17 mouse cellular contexts compared by ENCODE assay signal in genomic region chr2:27624656-27625366, GRCm38 (mm10). TPM values are rescaled to one million over a fixed set of nuclear protein-coding genes. Genes with fewer than 3 reads are reported as not detected.
DNase-seq lines count a peak whose midpoint lies in the region; ATAC-seq and TF ChIP-seq lines count a peak whose summit lies in the region.
"Had no signal": no experiment of that assay in that cellular context is flagged by ENCODE, and none has a peak within 500 bp of the region (broad histone marks: within the 10 kb centered on the region; RNA-seq: fewer than 3 reads in every experiment).

No protein-coding gene starts in this region.

- ATAC-seq in liver, embryonic 11.5 days (replicated peaks; ENCODE audit: low FRiP score) = no peak; the same call in 1 of the 2 replicates
- ATAC-seq in liver, embryonic 14.5 days (ENCODE audit: insufficient read depth) = peak; percentile 70
- ATAC-seq: forebrain, embryonic 13.5 days; forebrain, postnatal 0 days had no signal

- no peaks in the 10 kb centered on the region for H3K9me3 ChIP-seq in liver, embryonic 11.5 days (ENCODE audit: control insufficient read depth, low read length)
- no peaks in the 10 kb centered on the region for H3K9me3 ChIP-seq in liver, embryonic 14.5 days (ENCODE audit: control insufficient read depth, low read length)
- H3K9me3 ChIP-seq in limb, embryonic 10.5 days (replicated peaks) = no peaks in the 10 kb centered on the region
- H3K9me3 ChIP-seq: forebrain, embryonic 13.5 days; heart, embryonic 12.5 days; hindbrain, embryonic 10.5 days had no signal

- no peaks in the 10 kb centered on the region for H3K27me3 ChIP-seq in liver, embryonic 11.5 days (replicated peaks; ENCODE audit: control insufficient read depth, insufficient read depth, low read length)
- H3K27me3 ChIP-seq in liver, embryonic 14.5 days (ENCODE audit: control insufficient read depth, insufficient read depth, low read length) = no peaks in the 10 kb centered on the region
- no peaks in the 10 kb centered on the region for H3K27me3 ChIP-seq in small intestine, adult 2 months (ENCODE audit: control insufficient read depth, insufficient read depth, low read length)
- H3K27me3 ChIP-seq in cerebellum, adult 2 months (ENCODE audit: control insufficient read depth, insufficient read depth, low read length) = no peaks in the 10 kb centered on the region
- H3K27me3 ChIP-seq in limb, embryonic 10.5 days (ENCODE audit: low read depth, poor library complexity, severe bottlenecking) = no peaks in the 10 kb centered on the region

- no peak overlapping the region for H3K9ac ChIP-seq in liver, embryonic 11.5 days (ENCODE audit: low read depth, low read length)
- no peak overlapping the region for H3K9ac ChIP-seq in liver, embryonic 14.5 days (replicated peaks)
- H3K9ac ChIP-seq: forebrain, embryonic 13.5 days; forebrain, postnatal 0 days; heart, embryonic 12.5 days; hindbrain, embryonic 14.5 days had no signal

- H3K4me3 ChIP-seq in liver, embryonic 11.5 days (ENCODE audit: low read depth, low read length) = no peak overlapping the region
- H3K4me3 ChIP-seq in liver, embryonic 14.5 days (ENCODE audit: insufficient read depth in 1 of 2, low read depth in 2 of 2, low read length in 2 of 2) = no peak overlapping the region
- H3K4me3 ChIP-seq in small intestine, adult 2 months (ENCODE audit: low read depth, low read length) = no peak overlapping the region
- H3K4me3 ChIP-seq in cerebellum, adult 2 months (replicated peaks; ENCODE audit: insufficient read depth, low read depth, low read length) = no peak overlapping the region
- H3K4me3 ChIP-seq in limb, embryonic 10.5 days = no peak overlapping the region
- H3K4me3 ChIP-seq: forebrain, embryonic 13.5 days; heart, embryonic 12.5 days; hindbrain, embryonic 10.5 days had no signal

- WGBS in liver, embryonic 11.5 days = 46% methylated on average over 2 of the region's 2 CpGs
- 44% methylated on average over 2 of the region's 2 CpGs for WGBS in liver, embryonic 14.5 days (ENCODE audit: insufficient replicate concordance)
- WGBS in small intestine, adult 2 months = 48% methylated on average over 2 of the region's 2 CpGs
- 81% methylated on average over 2 of the region's 2 CpGs for WGBS in cerebellum, adult 2 months
- 80% methylated on average over 2 of the region's 2 CpGs for WGBS in limb, embryonic 10.5 days

- no peak for TF ChIP-seq CTCF in liver, embryonic 14.5 days (IDR thresholded peaks at IDR 0.05; ENCODE audit: low read depth)
- TF ChIP-seq CTCF in small intestine, adult 2 months (IDR thresholded peaks at IDR 0.05; ENCODE audit: extremely low read depth, insufficient read length, insufficient replicate concordance, low read depth, low read length) = no peak
- no peak for TF ChIP-seq CTCF in cerebellum, adult 2 months (IDR thresholded peaks at IDR 0.05; ENCODE audit: borderline replicate concordance, insufficient read depth, low read depth, low read length)

- H3K36me3 ChIP-seq in liver, embryonic 11.5 days (ENCODE audit: control insufficient read depth, insufficient read depth, low read length) = no peaks in the 10 kb centered on the region
- H3K36me3 ChIP-seq in liver, embryonic 14.5 days (replicated peaks; ENCODE audit: control insufficient read depth, insufficient read depth, low read depth) = no peaks in the 10 kb centered on the region
- H3K36me3 ChIP-seq in small intestine, adult 2 months (ENCODE audit: control insufficient read depth, insufficient read depth, low read length) = no peaks in the 10 kb centered on the region
- no peaks in the 10 kb centered on the region for H3K36me3 ChIP-seq in limb, embryonic 10.5 days
- H3K36me3 ChIP-seq: heart, embryonic 12.5 days; hindbrain, embryonic 10.5 days had no signal

- H3K4me2 ChIP-seq in liver, embryonic 11.5 days = no peak overlapping the region
- no peak overlapping the region for H3K4me2 ChIP-seq in liver, embryonic 14.5 days (ENCODE audit: low read depth)
- H3K4me2 ChIP-seq: forebrain, embryonic 13.5 days; heart, embryonic 12.5 days; hindbrain, embryonic 14.5 days had no signal

- no peak for TF ChIP-seq POLR2A in small intestine, adult 2 months (IDR thresholded peaks at IDR 0.05; ENCODE audit: low read depth, low read length)
- TF ChIP-seq POLR2A in cerebellum, adult 2 months (IDR thresholded peaks at IDR 0.05; ENCODE audit: borderline replicate concordance, insufficient read depth, low read length) = no peak

- no peak for DNase-seq in liver, embryonic 11.5 days (ENCODE audit: low spot score)
- DNase-seq in liver, embryonic 14.5 days (ENCODE audit: low read depth in 3 of 3, low spot score in 3 of 3) = peak; percentile 17 to 27 (median 23)
- no peak for DNase-seq in cerebellum, adult 2 months
- no peak for DNase-seq in cerebellum, postnatal 4 days (ENCODE audit: low spot score in 2 of 2)
- no peak for DNase-seq in limb, embryonic 10.5 days (ENCODE audit: low spot score)
- DNase-seq in layer of hippocampus, postnatal 10 days (ENCODE audit: low spot score in 2 of 2) = no peak
- DNase-seq: adrenal gland, adult 8-10 months; cerebellum, adult 11 months; cerebellum, adult 9-10 months; cerebellum, postnatal 25 days; forebrain, postnatal 0 days; gastrocnemius, postnatal 14 days had no signal

- peak overlapping the region; percentile 54; the same call in 1 of the 2 replicates for H3K27ac ChIP-seq in liver, embryonic 11.5 days (ENCODE audit: low read depth, low read length)
- H3K27ac ChIP-seq in liver, embryonic 14.5 days = no peak overlapping the region
- peak overlapping the region; percentile 76; the same call in 1 of the 2 replicates for H3K27ac ChIP-seq in small intestine, adult 2 months (ENCODE audit: insufficient read depth, low read depth, low read length)
- no peak overlapping the region for H3K27ac ChIP-seq in cerebellum, adult 2 months (ENCODE audit: insufficient read depth, low read length)
- no peak overlapping the region for H3K27ac ChIP-seq in limb, embryonic 10.5 days
- H3K27ac ChIP-seq: forebrain, embryonic 13.5 days; hindbrain, embryonic 10.5 days; hindbrain, embryonic 14.5 days had no signal

- no peak for TF ChIP-seq EP300 in liver, embryonic 14.5 days (IDR thresholded peaks at IDR 0.05; ENCODE audit: low read depth)

- peaks cover 2% of the 10 kb centered on the region; the same call in 1 of the 2 replicates for H3K4me1 ChIP-seq in liver, embryonic 11.5 days (replicated peaks; ENCODE audit: control insufficient read depth, insufficient read depth, low read length)
- H3K4me1 ChIP-seq in liver, embryonic 14.5 days (replicated peaks; ENCODE audit: control insufficient read depth in 2 of 2, insufficient read depth in 2 of 2, low read length in 1 of 2) = peaks cover 0 to 22% of the 10 kb centered on the region in 2 experiments; a peak in 1 of 4 replicates
- H3K4me1 ChIP-seq in small intestine, adult 2 months (ENCODE audit: control insufficient read depth, insufficient read depth, insufficient read length, low read length) = peaks cover 30% of the 10 kb centered on the region
- no peaks in the 10 kb centered on the region for H3K4me1 ChIP-seq in cerebellum, adult 2 months (ENCODE audit: control insufficient read depth, insufficient read depth, low read length)
- H3K4me1 ChIP-seq in limb, embryonic 10.5 days = peaks cover 11% of the 10 kb centered on the region
- H3K4me1 ChIP-seq: forebrain, embryonic 13.5 days had no signal

RNA-seq across cellular contexts. Expression of gene Rxra, which starts 51.4 kb away (rescaled TPM):
- 5.2 and 5.5 TPM in 2 replicates for polyA plus RNA-seq in liver, embryonic 11.5 days (2014; fragmentation: Nextera tagmentation; extraction: Ambion mirVana)
- polyA plus RNA-seq in liver, embryonic 14.5 days (2012; rRNA removed) = 7.1 and 7.5 TPM in 2 replicates
- 2.4 and 2.9 TPM in 2 replicates for polyA plus RNA-seq in liver, embryonic 14.5 days (2014; fragmentation: Nextera tagmentation; extraction: Ambion mirVana)
- 48.7 and 110 TPM in 2 replicates for polyA plus RNA-seq in small intestine, adult 2 months (2012; rRNA removed)
- 14.9 and 17.5 TPM in 2 replicates for polyA plus RNA-seq in cerebellum, adult 2 months (2012; rRNA removed)
- polyA plus RNA-seq in limb, embryonic 10.5 days (2016; fragmentation: Nextera tagmentation; extraction: Ambion mirVana) = 8.7 and 10.9 TPM in 2 replicates
- 10 to 100 TPM; 13.4 to 14.2 TPM for total RNA-seq in layer of hippocampus, postnatal 10 days (2021)

Comparison
In these comparisons a context has a peak if more than half of its experiments do, and no peak if none do; other contexts are left out.
1. DNase-seq: peak in liver, embryonic 14.5 days (3 of 3); none in liver, embryonic 11.5 days (single experiment), cerebellum, adult 2 months (0 of 2), cerebellum, postnatal 4 days (0 of 2), limb, embryonic 10.5 days (single experiment) and layer of hippocampus, postnatal 10 days (0 of 2).
2. H3K27ac ChIP-seq: peak in liver, embryonic 11.5 days (single experiment) and small intestine, adult 2 months (single experiment); none in liver, embryonic 14.5 days (single experiment), cerebellum, adult 2 months (single experiment) and limb, embryonic 10.5 days (single experiment).